Mouse (Mus musculus): ENCODE data around the gene Uaca. TPM values are rescaled to one million over a fixed set of nuclear protein-coding genes. Genes with fewer than 3 reads are reported as not detected.

The Uaca gene
- total and polyA plus RNA-seq, 3 experiments, result 0.33 TPM; not detected in 2

DNA sequence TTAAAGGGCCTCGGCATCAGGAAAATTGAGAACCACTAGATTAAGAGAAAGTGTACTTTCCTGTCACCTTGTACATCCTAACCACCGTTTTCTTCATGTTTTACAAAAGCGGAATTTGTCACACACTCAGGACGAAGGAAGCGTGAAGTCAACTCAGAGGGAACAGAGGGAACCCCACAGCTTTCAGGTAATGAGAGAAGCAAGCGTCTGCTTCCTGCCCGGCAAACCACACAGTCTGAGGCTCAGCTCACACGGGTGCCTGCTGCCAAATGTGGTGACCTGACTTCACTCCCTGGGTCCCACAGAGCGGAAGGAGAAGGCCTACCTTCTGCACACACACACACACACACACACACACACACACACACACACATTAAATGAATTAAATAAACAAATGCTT lies 64.7 kb downstream of the Uaca start:
- ATAC-seq (ENCODE audit: extremely low read depth, insufficient number of reproducible peaks, low FRiP score, poor library complexity, severe bottlenecking), result no peak
- Histone ChIP-seq H3K36me3 (replicated peaks) (no peaks in the 10 kb centered on the region), H3K4me3 (ENCODE audit: low read depth, low read length) (no peak overlapping the region), H3K9me3 (replicated peaks) (no peaks in the 10 kb centered on the region), H3K4me1 (ENCODE audit: insufficient read depth, low read depth, low read length) (no peaks in the 10 kb centered on the region), H3K27me3 (ENCODE audit: insufficient read depth, low read length) (peaks cover 3% of the 10 kb centered on the region; the same call in 1 of the 2 replicates)
- DNase-seq (ENCODE audit: low spot score), result no peak
- TF ChIP-seq GATA2 (IDR thresholded peaks at IDR 0.05; ENCODE audit: borderline replicate concordance, low read depth, low read length) (no peak), POLR2AphosphoS5 (IDR thresholded peaks at IDR 0.05; ENCODE audit: insufficient replicate concordance, low read depth, low read length) (no peak), CTCF (IDR thresholded peaks at IDR 0.05; ENCODE audit: low read depth, low read length) (no peak), TAL1 (conservative IDR thresholded peaks at IDR 0.05; ENCODE audit: low read depth, low read length) (no peak), GATA1 (IDR thresholded peaks at IDR 0.05; ENCODE audit: borderline replicate concordance, low read length) (no peak)

GRCm38 (mm10) chr9:60861030-60861429 lies 66.7 kb downstream of the Uaca start:
- H3K27me3 ChIP-seq (ENCODE audit: insufficient read depth, low read length), result peaks cover 6% of the 10 kb centered on the region
- no peaks in the 10 kb centered on the region for H3K36me3 ChIP-seq (replicated peaks)
- no peak overlapping the region for H3K4me3 ChIP-seq (ENCODE audit: low read depth, low read length)
- ATAC-seq (ENCODE audit: extremely low read depth, insufficient number of reproducible peaks, low FRiP score, poor library complexity, severe bottlenecking) (no peak), DNase-seq (ENCODE audit: low spot score) (no peak)
- no peaks in the 10 kb centered on the region for H3K9me3 ChIP-seq (replicated peaks)
- H3K4me1 ChIP-seq (ENCODE audit: insufficient read depth, low read depth, low read length), result no peaks in the 10 kb centered on the region
- TF ChIP-seq POLR2AphosphoS5 (IDR thresholded peaks at IDR 0.05; ENCODE audit: insufficient replicate concordance, low read depth, low read length), result no peak

- Histone ChIP-seq H3K27me3 (ENCODE audit: insufficient read depth, low read length) (peaks cover 7% of the 10 kb centered on the region), H3K9me3 (replicated peaks) (no peaks in the 10 kb centered on the region), H3K4me3 (ENCODE audit: low read depth, low read length) (no peak overlapping the region), H3K36me3 (replicated peaks) (no peaks in the 10 kb centered on the region), H3K4me1 (ENCODE audit: insufficient read depth, low read depth, low read length) (no peaks in the 10 kb centered on the region)
- ATAC-seq (ENCODE audit: extremely low read depth, insufficient number of reproducible peaks, low FRiP score, poor library complexity, severe bottlenecking) (no peak), DNase-seq (ENCODE audit: low spot score) (no peak)
- no peak for TF ChIP-seq CTCF (IDR thresholded peaks at IDR 0.05; ENCODE audit: low read depth, low read length)
- TF ChIP-seq GATA1 (IDR thresholded peaks at IDR 0.05; ENCODE audit: borderline replicate concordance, low read length), result no peak
Observed at GRCm38 (mm10) chr9:60864664-60865063, 70.3 kb downstream of the Uaca start.

GRCm38 (mm10) chr9:60865866-60866265 lies 71.5 kb downstream of the Uaca start:
- no peaks in the 10 kb centered on the region for H3K9me3 ChIP-seq (replicated peaks)
- DNase-seq (ENCODE audit: low spot score) (no peak), ATAC-seq (ENCODE audit: extremely low read depth, insufficient number of reproducible peaks, low FRiP score, poor library complexity, severe bottlenecking) (no peak)
- TF ChIP-seq POLR2AphosphoS5 (IDR thresholded peaks at IDR 0.05; ENCODE audit: insufficient replicate concordance, low read depth, low read length) (no peak), CTCF (IDR thresholded peaks at IDR 0.05; ENCODE audit: low read depth, low read length) (no peak), TAL1 (conservative IDR thresholded peaks at IDR 0.05; ENCODE audit: low read depth, low read length) (no peak), GATA2 (IDR thresholded peaks at IDR 0.05; ENCODE audit: borderline replicate concordance, low read depth, low read length) (no peak), GATA1 (IDR thresholded peaks at IDR 0.05; ENCODE audit: borderline replicate concordance, low read length) (no peak)
- H3K27me3 ChIP-seq (ENCODE audit: insufficient read depth, low read length), result peaks cover 7% of the 10 kb centered on the region
- no peaks in the 10 kb centered on the region for H3K36me3 ChIP-seq (replicated peaks)
- no peak overlapping the region for H3K4me3 ChIP-seq (ENCODE audit: low read depth, low read length)
- no peaks in the 10 kb centered on the region for H3K4me1 ChIP-seq (ENCODE audit: insufficient read depth, low read depth, low read length)

DNA sequence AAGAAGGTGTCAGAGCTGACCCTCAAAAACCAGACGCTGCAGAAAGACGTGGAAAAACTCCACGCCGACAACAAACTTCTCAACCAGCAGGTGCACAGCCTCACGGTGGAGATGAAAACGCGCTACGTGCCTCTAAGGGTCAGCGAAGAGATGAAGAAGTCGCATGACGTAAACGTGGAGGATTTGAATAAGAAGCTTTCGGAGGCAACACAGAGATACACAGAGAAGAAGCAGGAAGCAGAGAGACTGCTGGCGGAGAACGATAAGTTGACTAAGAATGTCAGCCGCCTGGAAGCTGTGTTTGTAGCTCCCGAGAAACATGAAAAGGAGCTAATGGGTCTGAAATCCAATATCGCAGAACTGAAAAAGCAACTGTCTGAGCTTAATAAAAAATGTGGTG lies 76.1 kb downstream of the Uaca start:
- no peak overlapping the region for H3K4me3 ChIP-seq (ENCODE audit: low read depth, low read length)
- H3K4me1 ChIP-seq (ENCODE audit: insufficient read depth, low read depth, low read length), result no peaks in the 10 kb centered on the region
- TF ChIP-seq GATA1 (IDR thresholded peaks at IDR 0.05; ENCODE audit: borderline replicate concordance, low read length), result no peak
- no peak for TF ChIP-seq TAL1 (conservative IDR thresholded peaks at IDR 0.05; ENCODE audit: low read depth, low read length)
- TF ChIP-seq GATA2 (IDR thresholded peaks at IDR 0.05; ENCODE audit: borderline replicate concordance, low read depth, low read length), result no peak
- no peak for TF ChIP-seq POLR2AphosphoS5 (IDR thresholded peaks at IDR 0.05; ENCODE audit: insufficient replicate concordance, low read depth, low read length)
- no peak for TF ChIP-seq CTCF (IDR thresholded peaks at IDR 0.05; ENCODE audit: low read depth, low read length)
- H3K9me3 ChIP-seq (replicated peaks), result no peaks in the 10 kb centered on the region; the same call in 1 of the 2 replicates
- DNase-seq (ENCODE audit: low spot score), result no peak
- H3K36me3 ChIP-seq (replicated peaks), result no peaks in the 10 kb centered on the region
- no peak for ATAC-seq (ENCODE audit: extremely low read depth, insufficient number of reproducible peaks, low FRiP score, poor library complexity, severe bottlenecking)
- H3K27me3 ChIP-seq (ENCODE audit: insufficient read depth, low read length), result peaks cover 12% of the 10 kb centered on the region

GRCm38 (mm10) chr9:60870919-60871503 lies 76.7 kb downstream of the Uaca start:
- no peak for TF ChIP-seq CTCF (IDR thresholded peaks at IDR 0.05; ENCODE audit: low read depth, low read length)
- TF ChIP-seq TAL1 (conservative IDR thresholded peaks at IDR 0.05; ENCODE audit: low read depth, low read length), result no peak
- no peak for TF ChIP-seq GATA1 (IDR thresholded peaks at IDR 0.05; ENCODE audit: borderline replicate concordance, low read length)
- TF ChIP-seq POLR2AphosphoS5 (IDR thresholded peaks at IDR 0.05; ENCODE audit: insufficient replicate concordance, low read depth, low read length), result no peak
- TF ChIP-seq GATA2 (IDR thresholded peaks at IDR 0.05; ENCODE audit: borderline replicate concordance, low read depth, low read length), result no peak
- Histone ChIP-seq H3K4me3 (ENCODE audit: low read depth, low read length) (no peak overlapping the region), H3K27me3 (ENCODE audit: insufficient read depth, low read length) (peaks cover 9% of the 10 kb centered on the region), H3K4me1 (ENCODE audit: insufficient read depth, low read depth, low read length) (no peaks in the 10 kb centered on the region), H3K36me3 (replicated peaks) (no peaks in the 10 kb centered on the region), H3K9me3 (replicated peaks) (no peaks in the 10 kb centered on the region; the same call in 1 of the 2 replicates)
- DNase-seq (ENCODE audit: low spot score), result no peak
- ATAC-seq (ENCODE audit: extremely low read depth, insufficient number of reproducible peaks, low FRiP score, poor library complexity, severe bottlenecking), result no peak
